Mouse (Mus musculus): ENCODE measurements at regions not wholly inside any gene's neighbourhood (a gene's known extent, or its start where the extent isn't known, plus 50 kb on each side); places are given as distances from the start of the nearest gene placed in this dataset.

- H3K36me3 ChIP-seq (ENCODE audit: control insufficient read depth, insufficient read depth, low read length) = no peaks in the 10 kb centered on the region
- peak overlapping the region; percentile 60 for H3K27ac ChIP-seq (ENCODE audit: low read depth)
- H3K27me3 ChIP-seq (replicated peaks; ENCODE audit: control insufficient read depth, insufficient read depth, low read length) = no peaks in the 10 kb centered on the region
- H3K9ac ChIP-seq (ENCODE audit: low read length) = no peak overlapping the region
- 55% methylated on average over 8 of the region's 8 CpGs for WGBS
- H3K4me1 ChIP-seq (replicated peaks; ENCODE audit: control insufficient read depth, insufficient read depth, low read length) = peaks cover 9% of the 10 kb centered on the region; the same call in 1 of the 2 replicates
- H3K4me2 ChIP-seq (ENCODE audit: low read length) = no peak overlapping the region
- no peaks in the 10 kb centered on the region for H3K9me3 ChIP-seq (ENCODE audit: control insufficient read depth, low read length)
- no peak overlapping the region for H3K4me3 ChIP-seq (ENCODE audit: low read depth, low read length)
- DNase-seq (ENCODE audit: low spot score) (peak; percentile 54), ATAC-seq (replicated peaks; ENCODE audit: low FRiP score, low TSS enrichment, low read depth) (no peak)
Measured at GRCm38 (mm10) chr12:27978257-27978931, 573.8 kb downstream of the Dcdc2c start.

GRCm38 (mm10) chr12:27977548-27978256, 574.5 kb downstream of the Dcdc2c start:
- Histone ChIP-seq H3K27ac (ENCODE audit: low read depth) (peak overlapping the region; percentile 60), H3K9ac (ENCODE audit: low read length) (no peak overlapping the region), H3K4me1 (replicated peaks; ENCODE audit: control insufficient read depth, insufficient read depth, low read length) (peaks cover 7% of the 10 kb centered on the region; the same call in 1 of the 2 replicates), H3K4me2 (ENCODE audit: low read length) (no peak overlapping the region), H3K36me3 (ENCODE audit: control insufficient read depth, insufficient read depth, low read length) (no peaks in the 10 kb centered on the region), H3K27me3 (replicated peaks; ENCODE audit: control insufficient read depth, insufficient read depth, low read length) (no peaks in the 10 kb centered on the region), H3K9me3 (ENCODE audit: control insufficient read depth, low read length) (no peaks in the 10 kb centered on the region), H3K4me3 (ENCODE audit: low read depth, low read length) (no peak overlapping the region)
- ATAC-seq (replicated peaks; ENCODE audit: low FRiP score, low TSS enrichment, low read depth) (no peak), DNase-seq (ENCODE audit: low spot score) (no peak)
- WGBS = 50% methylated on average over 9 of the region's 9 CpGs

GRCm38 (mm10) chr12:27962908-27963307, 589.3 kb downstream of the Dcdc2c start:
- ATAC-seq (replicated peaks; ENCODE audit: low FRiP score, low TSS enrichment, low read depth) (no peak), DNase-seq (ENCODE audit: low spot score) (no peak)
- no peaks in the 10 kb centered on the region for H3K27me3 ChIP-seq (replicated peaks; ENCODE audit: control insufficient read depth, insufficient read depth, low read length)
- H3K36me3 ChIP-seq (ENCODE audit: control insufficient read depth, insufficient read depth, low read length) = no peaks in the 10 kb centered on the region
- peaks cover 8% of the 10 kb centered on the region; the same call in 1 of the 2 replicates for H3K4me1 ChIP-seq (replicated peaks; ENCODE audit: control insufficient read depth, insufficient read depth, low read length)
- H3K9me3 ChIP-seq (ENCODE audit: control insufficient read depth, low read length) = no peaks in the 10 kb centered on the region
- H3K27ac ChIP-seq (ENCODE audit: low read depth) = no peak overlapping the region
- no peak overlapping the region for H3K4me2 ChIP-seq (ENCODE audit: low read length)
- H3K4me3 ChIP-seq (ENCODE audit: low read depth, low read length) = no peak overlapping the region
- 57% methylated on average over 3 of the region's 3 CpGs for WGBS
- H3K9ac ChIP-seq (ENCODE audit: low read length) = no peak overlapping the region

DNA sequence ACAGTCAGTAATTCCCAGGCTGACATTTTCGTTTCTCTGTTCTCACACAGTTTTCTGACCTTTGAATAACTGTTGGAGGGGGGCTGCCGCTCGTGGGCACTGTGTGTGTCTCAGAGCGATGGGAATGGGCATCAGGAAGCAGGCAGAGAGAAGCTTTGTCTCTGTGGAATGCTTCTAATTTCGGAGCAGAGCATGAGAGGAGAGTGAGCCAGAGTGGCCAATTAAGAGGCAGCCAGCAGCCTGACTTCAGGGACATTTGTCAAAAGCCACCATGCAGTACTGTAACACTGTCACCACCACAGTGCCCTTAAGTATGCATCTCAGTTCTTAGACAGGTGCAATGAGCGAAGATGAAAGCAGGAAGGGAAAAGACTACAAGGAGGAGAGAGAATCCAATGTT, 592.1 kb downstream of the Dcdc2c start:
- Histone ChIP-seq H3K9me3 (ENCODE audit: control insufficient read depth, low read length) (no peaks in the 10 kb centered on the region), H3K4me1 (replicated peaks; ENCODE audit: control insufficient read depth, insufficient read depth, low read length) (peaks cover 8% of the 10 kb centered on the region; the same call in 1 of the 2 replicates), H3K36me3 (ENCODE audit: control insufficient read depth, insufficient read depth, low read length) (no peaks in the 10 kb centered on the region), H3K9ac (ENCODE audit: low read length) (no peak overlapping the region), H3K27ac (ENCODE audit: low read depth) (no peak overlapping the region), H3K27me3 (replicated peaks; ENCODE audit: control insufficient read depth, insufficient read depth, low read length) (no peaks in the 10 kb centered on the region), H3K4me2 (ENCODE audit: low read length) (no peak overlapping the region), H3K4me3 (ENCODE audit: low read depth, low read length) (no peak overlapping the region)
- ATAC-seq (replicated peaks; ENCODE audit: low FRiP score, low TSS enrichment, low read depth) (no peak), DNase-seq (ENCODE audit: low spot score) (no peak)
- 20% methylated on average over 6 of the region's 6 CpGs for WGBS

- H3K4me1 ChIP-seq (replicated peaks; ENCODE audit: control insufficient read depth, insufficient read depth, low read length) = peaks cover 11% of the 10 kb centered on the region; the same call in 1 of the 2 replicates
- no peak overlapping the region for H3K4me2 ChIP-seq (ENCODE audit: low read length)
- no peaks in the 10 kb centered on the region for H3K27me3 ChIP-seq (replicated peaks; ENCODE audit: control insufficient read depth, insufficient read depth, low read length)
- no peak for DNase-seq (ENCODE audit: low spot score)
- WGBS = 44% methylated on average over 3 of the region's 3 CpGs
- no peak overlapping the region for H3K27ac ChIP-seq (ENCODE audit: low read depth)
- no peaks in the 10 kb centered on the region for H3K36me3 ChIP-seq (ENCODE audit: control insufficient read depth, insufficient read depth, low read length)
- H3K4me3 ChIP-seq (ENCODE audit: low read depth, low read length) = no peak overlapping the region
- H3K9ac ChIP-seq (ENCODE audit: low read length) = no peak overlapping the region
- no peaks in the 10 kb centered on the region for H3K9me3 ChIP-seq (ENCODE audit: control insufficient read depth, low read length)
- ATAC-seq (replicated peaks; ENCODE audit: low FRiP score, low TSS enrichment, low read depth) = no peak
Measured at GRCm38 (mm10) chr12:27947646-27948045, 604.6 kb downstream of the Dcdc2c start.

DNA sequence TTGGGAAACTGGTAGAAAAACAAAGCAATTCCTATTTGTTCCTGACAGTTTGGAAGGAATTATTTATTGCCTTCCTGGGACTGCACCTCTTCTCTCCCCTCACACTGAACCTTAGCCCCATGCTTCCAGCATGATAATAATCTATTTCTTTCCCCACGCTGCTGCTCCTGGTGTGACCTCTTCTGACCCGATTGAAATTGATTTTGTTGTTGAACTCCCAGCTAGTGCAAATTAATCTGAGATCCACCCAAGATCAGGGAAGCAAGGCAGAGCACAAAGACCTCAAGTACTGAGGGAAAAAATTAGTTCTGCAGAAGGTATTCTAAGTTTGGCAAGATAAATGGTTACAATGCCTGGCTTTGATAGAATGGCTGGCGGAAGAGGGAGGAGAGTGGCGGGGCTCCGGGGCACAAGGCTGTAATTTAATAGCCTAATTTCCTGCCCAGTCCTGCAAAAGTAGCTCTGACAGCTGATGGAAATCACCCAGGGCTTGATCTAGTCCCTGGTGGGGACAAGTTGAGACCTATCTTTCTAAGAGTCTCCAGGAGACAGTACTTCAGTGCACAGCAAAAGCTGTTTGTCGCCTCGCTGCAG, 604.6 kb upstream of the Sox11 start:
- Histone ChIP-seq H3K27ac (ENCODE audit: low read depth) (no peak overlapping the region), H3K4me1 (replicated peaks; ENCODE audit: control insufficient read depth, insufficient read depth, low read length) (peaks cover 11% of the 10 kb centered on the region; the same call in 1 of the 2 replicates), H3K4me3 (ENCODE audit: low read depth, low read length) (no peak overlapping the region), H3K36me3 (ENCODE audit: control insufficient read depth, insufficient read depth, low read length) (no peaks in the 10 kb centered on the region), H3K9ac (ENCODE audit: low read length) (no peak overlapping the region), H3K27me3 (replicated peaks; ENCODE audit: control insufficient read depth, insufficient read depth, low read length) (no peaks in the 10 kb centered on the region), H3K9me3 (ENCODE audit: control insufficient read depth, low read length) (no peaks in the 10 kb centered on the region), H3K4me2 (ENCODE audit: low read length) (no peak overlapping the region)
- WGBS = 37% methylated on average over 7 of the region's 7 CpGs
- DNase-seq (ENCODE audit: low spot score) (no peak), ATAC-seq (replicated peaks; ENCODE audit: low FRiP score, low TSS enrichment, low read depth) (no peak)

DNA sequence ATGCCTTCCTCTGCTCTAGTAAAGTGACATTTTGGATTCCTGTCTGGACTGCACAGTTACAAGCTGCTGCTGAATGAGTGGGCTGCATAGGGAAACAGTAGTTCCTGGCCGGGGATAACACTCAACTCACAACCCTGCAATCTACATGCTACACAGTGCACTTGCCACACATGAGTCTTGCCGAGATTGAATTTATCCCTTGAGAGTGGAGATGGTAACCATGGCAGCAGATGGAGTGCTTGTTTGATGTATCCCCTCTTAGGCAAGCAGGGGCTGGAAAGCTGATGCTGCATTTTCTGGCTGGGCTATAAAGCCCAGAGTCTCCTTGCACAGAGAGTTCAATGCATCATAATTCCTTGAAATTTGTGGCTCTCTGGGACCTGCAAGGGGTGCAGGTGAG, 603.0 kb upstream of the Sox11 start:
- no peak for DNase-seq (ENCODE audit: low spot score)
- Histone ChIP-seq H3K9me3 (ENCODE audit: control insufficient read depth, low read length) (no peaks in the 10 kb centered on the region), H3K4me2 (ENCODE audit: low read length) (no peak overlapping the region), H3K36me3 (ENCODE audit: control insufficient read depth, insufficient read depth, low read length) (no peaks in the 10 kb centered on the region), H3K4me3 (ENCODE audit: low read depth, low read length) (no peak overlapping the region), H3K27ac (ENCODE audit: low read depth) (no peak overlapping the region), H3K4me1 (replicated peaks; ENCODE audit: control insufficient read depth, insufficient read depth, low read length) (peaks cover 11% of the 10 kb centered on the region; the same call in 1 of the 2 replicates), H3K27me3 (replicated peaks; ENCODE audit: control insufficient read depth, insufficient read depth, low read length) (no peaks in the 10 kb centered on the region), H3K9ac (ENCODE audit: low read length) (no peak overlapping the region)
- no peak for ATAC-seq (replicated peaks; ENCODE audit: low FRiP score, low TSS enrichment, low read depth)
- 34% methylated on average over 2 of the region's 2 CpGs for WGBS

DNA sequence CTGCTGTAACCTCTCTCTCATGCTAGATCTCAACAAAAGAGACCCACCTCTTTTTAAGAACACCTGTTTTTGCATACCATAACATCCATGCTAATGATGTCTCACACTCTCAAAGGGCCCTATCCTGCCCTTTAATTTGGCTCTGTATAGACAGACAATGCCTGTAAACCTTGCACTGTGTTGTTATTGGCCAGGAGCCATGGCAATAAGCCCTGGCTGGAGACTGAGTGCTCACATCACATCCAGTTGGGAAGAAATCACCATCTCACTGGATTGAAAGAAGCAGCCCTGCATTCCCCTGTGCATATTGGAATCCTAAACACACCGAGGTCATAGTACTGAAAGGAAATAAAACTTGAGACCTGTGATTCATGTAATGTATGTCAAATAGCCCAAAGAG, 598.7 kb upstream of the Sox11 start:
- Histone ChIP-seq H3K9me3 (ENCODE audit: control insufficient read depth, low read length) (no peaks in the 10 kb centered on the region), H3K4me1 (replicated peaks; ENCODE audit: control insufficient read depth, insufficient read depth, low read length) (no peaks in the 10 kb centered on the region), H3K4me2 (ENCODE audit: low read length) (no peak overlapping the region), H3K9ac (ENCODE audit: low read length) (no peak overlapping the region), H3K4me3 (ENCODE audit: low read depth, low read length) (no peak overlapping the region), H3K36me3 (ENCODE audit: control insufficient read depth, insufficient read depth, low read length) (no peaks in the 10 kb centered on the region), H3K27me3 (replicated peaks; ENCODE audit: control insufficient read depth, insufficient read depth, low read length) (no peaks in the 10 kb centered on the region), H3K27ac (ENCODE audit: low read depth) (no peak overlapping the region)
- ATAC-seq (replicated peaks; ENCODE audit: low FRiP score, low TSS enrichment, low read depth) (no peak), DNase-seq (ENCODE audit: low spot score) (no peak)
- 69% methylated on average over 1 of the region's 1 CpGs for WGBS

Measured in intestine, embryonic 14.5 days (tissue).